Mouse (Mus musculus) C2C12 (cell line): Measurements from ENCODE around the gene Zfp827. TPM values are rescaled to one million over a fixed set of nuclear protein-coding genes. Genes with fewer than 3 reads are reported as not detected.

Source experiments
- H3K27me3 ChIP-seq: one replicate; pipeline ENCODE4 v1.6.1; 2011; ENCODE audit not compliant: control insufficient read depth, insufficient read depth, insufficient read length
- H3K36me3 ChIP-seq: one replicate; pipeline ENCODE4 v1.6.1; 2011; ENCODE audit not compliant: control insufficient read depth, insufficient read depth
- H3K4me3 ChIP-seq: one replicate; pipeline ENCODE4 v1.5.1; 2011; ENCODE audit warnings: mild to moderate bottlenecking, control low read depth; ENCODE audit not compliant: poor library complexity, insufficient read depth, severe bottlenecking
- H3K79me2 ChIP-seq: one replicate; pipeline ENCODE4 v1.6.1; 2011; ENCODE audit not compliant: control insufficient read depth, insufficient read depth
- H3K79me3 ChIP-seq: one replicate; pipeline ENCODE4 v1.6.1; 2011; ENCODE audit warnings: low read depth, control low read depth
- H3ac ChIP-seq: one replicate; pipeline ENCODE3; 2011; ENCODE audit warnings: low read depth; ENCODE audit not compliant: control insufficient read depth, insufficient read length
- CEBPB ChIP-seq: IDR thresholded peaks from one replicate; pipeline ENCODE4 v1.6.1; 2011; ENCODE audit warnings: low read depth, mild to moderate bottlenecking, control low read depth, moderate library complexity
- CTCF ChIP-seq: IDR thresholded peaks from one replicate; pipeline ENCODE4 v1.5.1; 2011; ENCODE audit not compliant: control insufficient read depth, insufficient read depth, insufficient read length
- FOSL1 ChIP-seq: IDR thresholded peaks from one replicate; pipeline ENCODE4 v1.8.0; 2011; ENCODE audit warnings: mild to moderate bottlenecking, low read length; ENCODE audit not compliant: poor library complexity, insufficient read depth, severe bottlenecking
- MAX ChIP-seq: IDR thresholded peaks from one replicate; pipeline ENCODE4 v1.6.1; 2011; ENCODE audit warnings: mild to moderate bottlenecking, control low read depth
- MYOD1 ChIP-seq: IDR thresholded peaks from one replicate; pipeline ENCODE4 v1.6.1; 2011; ENCODE audit warnings: low read depth; ENCODE audit not compliant: control insufficient read depth, insufficient read length
- MYOG ChIP-seq: IDR thresholded peaks from one replicate; pipeline ENCODE4 v1.6.1; 2011; ENCODE audit not compliant: control insufficient read depth, insufficient read length; ENCODE audit errors: extremely low read depth
- USF1 ChIP-seq: IDR thresholded peaks from one replicate; pipeline ENCODE4 v1.6.1; 2011; ENCODE audit warnings: low read depth, mild to moderate bottlenecking, control low read depth, moderate library complexity
- polyA plus RNA-seq: library from polyadenylated mRNA; unstranded; fragments of >200 nt; fragmentation: generic; extraction: Trizol; gene quantifications from one replicate; pipeline ENCODE4 v1.2.1, GENCODE M21; 2012; ENCODE audit warnings: missing spikeins

Gene Zfp827
- polyA plus RNA-seq, 1 experiment = 7.6 TPM

DNA sequence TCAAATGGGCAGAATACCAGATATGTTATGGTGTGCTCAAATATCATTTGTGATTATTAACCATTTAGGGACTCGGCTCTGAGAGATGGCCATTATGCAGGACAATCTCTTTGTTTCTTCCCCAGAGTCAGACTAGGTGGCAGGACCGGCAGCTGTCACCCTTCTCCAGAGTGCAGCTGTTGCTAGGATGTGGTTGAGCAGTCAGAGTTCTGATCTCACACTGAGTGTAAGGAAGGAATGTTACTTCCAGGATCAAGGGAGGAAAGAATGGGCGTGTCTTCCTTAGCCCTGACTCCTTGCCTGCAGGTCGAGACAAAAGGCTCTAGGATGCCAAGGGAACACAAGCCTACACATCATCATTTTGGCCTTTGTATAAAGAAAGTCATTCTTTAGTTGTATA lies 199.0 kb downstream of the Zfp827 start:
- no peak overlapping the region for H3K4me3 ChIP-seq
- H3K79me3 ChIP-seq = no peaks in the 10 kb centered on the region
- TF ChIP-seq USF1 = no peak
- TF ChIP-seq CTCF = no peak
- TF ChIP-seq MAX = no peak
- TF ChIP-seq MYOD1 = peak; percentile 100
- TF ChIP-seq CEBPB = no peak
- no peak for TF ChIP-seq MYOG
- peak; percentile 36 for TF ChIP-seq FOSL1
- H3K79me2 ChIP-seq = no peaks in the 10 kb centered on the region
- no peaks in the 10 kb centered on the region for H3K36me3 ChIP-seq
- no peak overlapping the region for H3ac ChIP-seq
- no peaks in the 10 kb centered on the region for H3K27me3 ChIP-seq

DNA sequence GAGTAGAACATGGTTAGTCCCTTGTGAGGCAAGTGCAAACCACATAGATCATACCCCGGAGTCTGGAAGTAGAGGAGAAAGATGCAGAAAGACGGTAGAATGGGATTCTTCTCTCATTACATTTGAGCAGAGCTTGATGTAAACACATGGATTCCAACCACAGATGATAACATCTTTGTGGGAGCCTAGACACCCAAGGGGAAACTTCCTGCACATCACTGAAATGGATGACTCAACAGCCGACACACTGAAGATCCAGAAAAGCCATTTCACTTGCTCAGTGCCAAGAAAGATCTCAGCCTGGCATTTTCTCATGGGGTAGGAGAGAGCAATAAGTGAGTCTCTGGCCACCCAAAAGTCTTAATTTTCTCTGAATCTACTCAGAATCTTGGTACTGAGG lies 199.7 kb downstream of the Zfp827 start:
- H3K79me3 ChIP-seq = no peaks in the 10 kb centered on the region
- no peaks in the 10 kb centered on the region for H3K27me3 ChIP-seq
- H3K4me3 ChIP-seq = no peak overlapping the region
- TF ChIP-seq CEBPB = peak; percentile 37
- TF ChIP-seq USF1 = no peak
- no peak for TF ChIP-seq MAX
- no peak for TF ChIP-seq MYOG
- TF ChIP-seq CTCF = no peak
- TF ChIP-seq FOSL1 = peak; percentile 35
- TF ChIP-seq MYOD1 = peak; percentile 63
- no peak overlapping the region for H3ac ChIP-seq
- no peaks in the 10 kb centered on the region for H3K79me2 ChIP-seq
- no peaks in the 10 kb centered on the region for H3K36me3 ChIP-seq

GRCm38 (mm10) chr8:79229266-79229888 lies 201.1 kb downstream of the Zfp827 start:
- Histone ChIP-seq H3K27me3 (no peaks in the 10 kb centered on the region), H3K79me2 (no peaks in the 10 kb centered on the region), H3K79me3 (no peaks in the 10 kb centered on the region), H3ac (no peak overlapping the region), H3K4me3 (no peak overlapping the region), H3K36me3 (no peaks in the 10 kb centered on the region)
- no peak for TF ChIP-seq MYOD1
- TF ChIP-seq CTCF = no peak
- TF ChIP-seq MAX = no peak
- no peak for TF ChIP-seq USF1
- TF ChIP-seq MYOG = no peak
- TF ChIP-seq CEBPB = no peak
- TF ChIP-seq FOSL1 = no peak

DNA sequence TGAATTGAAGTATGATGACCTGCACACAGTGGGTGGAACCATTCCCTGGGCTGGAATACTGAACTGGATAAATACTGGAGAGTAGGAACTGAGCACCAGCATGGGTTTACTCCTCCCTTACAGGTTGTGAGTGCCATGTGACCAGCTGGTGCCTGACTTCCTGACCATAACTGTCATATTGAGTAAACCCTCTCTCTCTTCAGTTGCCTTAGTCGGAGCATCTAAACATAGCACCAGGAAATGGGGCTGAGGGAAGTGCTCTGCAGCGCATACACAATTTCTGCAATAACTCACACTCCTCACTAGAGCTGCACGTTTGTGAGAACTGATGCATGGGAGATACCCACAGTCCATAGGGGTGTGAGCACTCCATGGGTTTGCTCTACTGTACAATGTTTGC lies 211.1 kb downstream of the Zfp827 start:
- Histone ChIP-seq H3K4me3 (no peak overlapping the region), H3K27me3 (no peaks in the 10 kb centered on the region), H3K79me2 (no peaks in the 10 kb centered on the region), H3ac (no peak overlapping the region), H3K79me3 (no peaks in the 10 kb centered on the region), H3K36me3 (no peaks in the 10 kb centered on the region)
- TF ChIP-seq MYOG (no peak), MAX (no peak), USF1 (no peak), CTCF (no peak), FOSL1 (no peak), MYOD1 (no peak), CEBPB (no peak)

- TF ChIP-seq MYOG (no peak), MAX (no peak), USF1 (no peak)
- Histone ChIP-seq H3K79me2 (no peaks in the 10 kb centered on the region), H3K79me3 (no peaks in the 10 kb centered on the region), H3ac (no peak overlapping the region), H3K4me3 (no peak overlapping the region), H3K27me3 (no peaks in the 10 kb centered on the region), H3K36me3 (no peaks in the 10 kb centered on the region)
These were observed 211.8 kb downstream of the Zfp827 start for GRCm38 (mm10) chr8:79239996-79240395.

Other genes with a start within 250 kb of the Zfp827 start
- 117 TPM for gene Lsm6, start 207.3 kb upstream of the Zfp827 start, polyA plus RNA-seq
- gene 1700011L22Rik, start 220.1 kb downstream of the Zfp827 start, polyA plus RNA-seq = not detected